In genomic region chr12:77596676-77597075, GRCm38 (mm10) we compare ENCODE assay signal across 17 mouse cellular contexts.
DNase-seq lines count a peak whose midpoint lies in the region; ATAC-seq lines count a peak whose summit lies in the region.
"Had no signal": no experiment of that assay in that cellular context is flagged by ENCODE, and none has a peak within 500 bp of the region (broad histone marks: within the 10 kb centered on the region; RNA-seq: fewer than 3 reads in every experiment).

No protein-coding gene starts in this region.

- H3K4me3 ChIP-seq in midbrain, embryonic 11.5 days (ENCODE audit: low read depth, low read length): no peak overlapping the region
- H3K4me3 ChIP-seq in intestine, embryonic 16.5 days (ENCODE audit: low read length): no peak overlapping the region
- H3K4me3 ChIP-seq: erythroblast, embryonic 14.5 days; midbrain, embryonic 12.5 days; neural tube, embryonic 13.5 days had no signal

- WGBS in midbrain, embryonic 11.5 days: 76% methylated on average over 3 of the region's 3 CpGs
- WGBS in intestine, embryonic 16.5 days: 69% methylated on average over 3 of the region's 3 CpGs

- DNase-seq in cerebellum, adult 11 months: peak; percentile 43
- peak; percentile 61 for DNase-seq in cerebellum, adult 8-10 months
- peak; percentile 16 to 54 for DNase-seq in heart, adult 9 months (ENCODE audit: low spot score in 2 of 2)
- peak; percentile 67 to 68 for DNase-seq in heart, postnatal 10 days
- DNase-seq in midbrain, embryonic 11.5 days (ENCODE audit: low spot score, missing footprints): no peak
- DNase-seq in lung, postnatal 25 days (ENCODE audit: low spot score): no peak
- DNase-seq: liver; liver, postnatal 0 days; lung, postnatal 36 days; right cerebral cortex, postnatal 25 days had no signal

- intact Hi-C loops in heart, postnatal 10 days (cut with DNase I): no loop called here

- no peaks in the 10 kb centered on the region for H3K36me3 ChIP-seq in midbrain, embryonic 11.5 days (ENCODE audit: control insufficient read depth, insufficient read depth, low read length)
- H3K36me3 ChIP-seq in intestine, embryonic 16.5 days (ENCODE audit: control insufficient read depth, insufficient read depth, low read length): no peaks in the 10 kb centered on the region
- H3K36me3 ChIP-seq: midbrain, embryonic 12.5 days; neural tube, embryonic 13.5 days had no signal

- H3K27me3 ChIP-seq in midbrain, embryonic 11.5 days (ENCODE audit: control insufficient read depth, insufficient read depth, low read length): no peaks in the 10 kb centered on the region
- H3K27me3 ChIP-seq in intestine, embryonic 16.5 days (replicated peaks; ENCODE audit: control insufficient read depth, insufficient read depth, low read length): no peaks in the 10 kb centered on the region
- H3K27me3 ChIP-seq: midbrain, embryonic 12.5 days; neural tube, embryonic 13.5 days had no signal

- H3K4me2 ChIP-seq in midbrain, embryonic 11.5 days: no peak overlapping the region
- no peak overlapping the region for H3K4me2 ChIP-seq in intestine, embryonic 16.5 days (ENCODE audit: low read depth, low read length)
- H3K4me2 ChIP-seq: midbrain, embryonic 12.5 days; neural tube, embryonic 13.5 days had no signal

- no peaks in the 10 kb centered on the region for H3K4me1 ChIP-seq in midbrain, embryonic 11.5 days (ENCODE audit: control insufficient read depth, insufficient read depth, low read length)
- peaks cover 4% of the 10 kb centered on the region for H3K4me1 ChIP-seq in intestine, embryonic 16.5 days (ENCODE audit: control insufficient read depth, insufficient read depth, low read length)

- ATAC-seq in cerebellum, adult (ENCODE audit: insufficient number of reproducible peaks, low FRiP score, low TSS enrichment): no peak
- no peak for ATAC-seq in midbrain, embryonic 11.5 days (ENCODE audit: low FRiP score)
- ATAC-seq in intestine, embryonic 16.5 days: no peak
- ATAC-seq: forebrain, embryonic 16.5 days; liver, postnatal 0 days had no signal

- H3K27ac ChIP-seq in midbrain, embryonic 11.5 days (ENCODE audit: low read depth, low read length): no peak overlapping the region
- no peak overlapping the region for H3K27ac ChIP-seq in intestine, embryonic 16.5 days (ENCODE audit: low read length)
- H3K27ac ChIP-seq: midbrain, embryonic 12.5 days; neural tube, embryonic 13.5 days; stomach, postnatal 0 days had no signal

- no peak overlapping the region for H3K9ac ChIP-seq in midbrain, embryonic 11.5 days (ENCODE audit: low read length)
- H3K9ac ChIP-seq in intestine, embryonic 16.5 days (ENCODE audit: low read depth, low read length): no peak overlapping the region
- H3K9ac ChIP-seq: liver, postnatal 0 days; midbrain, embryonic 12.5 days; neural tube, embryonic 13.5 days had no signal

- no peaks in the 10 kb centered on the region for H3K9me3 ChIP-seq in midbrain, embryonic 11.5 days (ENCODE audit: control insufficient read depth, low read length)
- H3K9me3 ChIP-seq in intestine, embryonic 16.5 days (ENCODE audit: control insufficient read depth, low read length): no peaks in the 10 kb centered on the region
- H3K9me3 ChIP-seq: midbrain, embryonic 12.5 days; neural tube, embryonic 13.5 days had no signal

Comparison
In these comparisons a context has a peak if more than half of its experiments do, and no peak if none do; other contexts are left out.
1. DNase-seq: peak in cerebellum, adult 11 months (single experiment), cerebellum, adult 8-10 months (single experiment), heart, adult 9 months (2 of 2) and heart, postnatal 10 days (2 of 2); none in midbrain, embryonic 11.5 days (single experiment) and lung, postnatal 25 days (single experiment).